Mouse (Mus musculus) right cerebral cortex, postnatal 14 days (tissue): Measurements from ENCODE around the gene Brip1.
"Not testable (repeated sequence)": the region's sequence is repeated elsewhere in the genome, so short reads cannot be mapped to it uniquely, and the experiment has no call there.

Source experiments
- DNase-seq: peaks from one replicate; pipeline ENCODE4 v3.0.0; 2022

The Brip1 gene

DNA sequence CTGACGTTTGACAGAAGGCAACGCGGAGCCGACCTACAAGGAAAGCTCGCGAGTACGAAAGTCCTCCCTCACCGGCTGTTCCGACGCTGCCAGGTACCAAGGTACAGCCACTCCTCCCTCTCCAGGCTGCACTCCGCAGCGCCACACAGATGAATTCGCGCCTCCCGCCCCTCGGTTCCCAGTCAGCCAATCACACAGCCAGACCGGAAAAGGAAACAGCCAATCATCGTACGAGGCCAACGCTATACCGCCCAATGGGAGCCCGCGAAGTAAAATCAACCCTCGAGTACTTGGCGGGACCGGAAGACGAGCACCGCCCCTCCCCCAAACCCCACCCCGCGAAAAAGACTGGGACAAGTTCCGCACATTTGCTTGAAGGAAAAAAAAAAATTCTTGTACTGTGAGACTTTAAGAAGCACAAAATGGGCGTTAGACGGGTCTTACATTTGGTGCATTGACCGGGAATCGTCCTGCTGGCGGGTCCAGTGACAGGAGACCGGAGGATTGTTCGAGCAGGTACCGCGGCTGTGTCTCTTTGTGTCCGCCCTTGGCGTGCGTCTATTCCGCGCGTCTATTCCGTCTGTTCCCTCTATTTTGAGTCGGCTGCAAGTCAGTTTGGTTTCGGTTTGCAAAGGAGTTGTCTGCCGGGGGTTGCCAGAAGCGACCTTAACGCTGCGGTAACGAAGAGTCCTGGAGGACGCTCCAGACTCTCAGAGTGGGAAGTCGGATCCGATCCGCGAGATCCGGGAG lies at the start of gene Brip1:
Brip1 (minus strand) TSS at position 157 of the 750 bp plus-strand sequence.
- peak; percentile 87 for DNase-seq

DNA sequence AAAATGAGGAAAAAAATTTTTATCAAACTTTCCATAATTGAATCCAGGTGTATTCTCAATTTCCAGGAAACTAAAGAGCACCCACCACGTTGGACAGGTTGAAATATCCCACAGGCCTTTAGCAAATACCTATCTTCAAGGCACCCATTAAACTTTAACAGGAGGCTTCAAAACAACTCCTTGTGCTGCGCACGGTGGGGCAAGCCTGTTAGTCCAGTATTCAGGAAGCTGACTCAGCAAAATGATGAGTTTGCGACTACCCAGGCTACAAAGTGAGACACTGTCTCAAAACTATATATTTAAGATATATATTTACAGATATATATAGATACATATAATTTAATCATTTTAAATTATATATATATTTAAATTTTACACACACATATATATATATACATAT lies 31.5 kb upstream of the Brip1 start:
- DNase-seq = no peak

DNA sequence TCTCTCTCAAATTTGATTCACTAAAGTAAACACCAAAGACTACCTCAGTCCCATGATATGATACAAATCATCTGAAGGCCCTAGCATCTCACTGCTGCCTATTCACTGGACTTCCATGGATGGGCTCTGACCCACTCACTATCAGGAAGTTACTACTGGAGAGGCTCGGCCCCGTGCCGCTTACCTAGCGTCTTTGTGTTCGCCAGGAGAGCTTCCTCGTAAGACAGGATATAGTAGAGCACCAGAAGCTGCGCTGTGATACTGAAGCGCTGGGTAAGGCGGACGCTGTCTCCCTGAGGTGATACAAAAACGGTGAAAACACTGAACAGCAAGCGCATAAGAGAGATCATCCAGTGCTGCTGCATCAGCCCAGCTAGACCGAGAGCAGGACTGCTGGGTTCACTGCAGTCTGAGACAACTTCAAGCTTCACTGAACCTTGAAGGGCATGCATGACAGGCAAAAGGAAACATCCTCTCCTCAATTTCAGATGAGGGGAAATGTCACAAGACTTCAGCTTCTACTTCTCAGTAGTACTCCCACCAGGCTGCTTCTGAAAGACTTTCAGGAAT lies 30.9 kb upstream of the Brip1 start:
- no peak for DNase-seq

DNA sequence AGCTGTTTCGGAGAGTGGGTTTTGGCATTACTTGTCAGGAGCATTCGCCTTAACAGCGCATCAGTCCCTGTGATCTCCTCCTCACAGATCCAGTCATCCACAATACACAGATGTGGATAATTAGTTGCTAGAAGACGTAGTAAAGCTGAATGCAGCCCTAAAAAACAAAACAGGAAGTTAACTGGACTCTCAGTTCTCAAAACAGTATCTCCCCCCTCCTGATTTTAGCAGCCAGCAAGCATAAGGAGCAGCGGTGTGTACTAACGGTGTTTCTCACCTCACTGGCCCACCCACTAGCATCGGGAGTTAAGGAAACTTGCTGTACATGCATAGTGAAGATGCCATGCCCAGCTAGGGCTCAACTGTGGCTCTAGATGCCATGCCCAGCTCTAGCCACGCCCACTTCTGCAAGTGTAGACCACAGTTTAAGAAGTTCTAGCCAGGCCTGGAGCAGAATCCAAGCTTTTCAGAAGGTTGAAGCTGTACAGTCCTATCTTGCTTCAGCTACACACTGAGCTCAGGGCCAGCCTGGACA lies 25.7 kb upstream of the Brip1 start:
- no peak for DNase-seq

DNA sequence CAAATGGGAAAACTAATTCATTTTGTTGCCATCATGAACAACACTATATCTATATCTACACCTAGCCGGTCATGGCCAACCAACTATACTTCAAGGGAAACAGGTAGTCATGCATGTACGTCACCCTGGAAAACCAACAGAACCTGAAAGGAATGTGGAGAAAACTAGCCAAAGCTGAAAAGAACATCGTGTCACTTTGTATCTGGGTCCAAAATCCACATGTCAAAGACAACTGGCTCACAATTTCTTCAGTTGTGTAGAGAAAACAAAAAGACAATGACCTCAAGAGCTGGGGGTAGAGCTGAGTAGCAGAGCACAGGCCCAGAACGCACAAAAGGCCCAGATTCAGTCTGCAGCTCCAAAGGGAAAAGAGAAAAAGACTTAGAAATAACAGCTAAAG lies 24.8 kb upstream of the Brip1 start:
- DNase-seq = no peak

- DNase-seq = no peak
Measured at GRCm38 (mm10) chr11:86211803-86212202, 10.8 kb upstream of the Brip1 start.

- DNase-seq = no peak
Measured at GRCm38 (mm10) chr11:86209123-86209522, 8.1 kb upstream of the Brip1 start.

DNA sequence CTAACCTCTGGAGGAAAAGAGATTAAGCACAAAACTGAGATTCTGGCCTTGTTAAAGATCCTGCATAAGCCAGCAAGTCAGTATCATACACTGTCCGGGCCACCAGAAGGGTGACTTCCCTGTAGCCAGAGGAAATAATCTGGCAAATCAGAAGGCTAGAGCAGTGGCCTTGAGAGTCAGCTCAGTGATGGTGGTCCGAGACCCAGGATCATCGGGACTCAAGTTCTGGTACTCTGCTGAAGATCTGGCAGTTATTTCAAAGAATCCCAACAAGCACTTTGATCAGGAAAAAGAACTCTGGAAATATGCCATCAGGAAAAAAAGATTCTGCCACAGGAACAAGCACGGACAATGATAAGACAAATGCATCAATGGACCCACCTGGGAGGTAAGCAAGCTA lies 4.9 kb upstream of the Brip1 start:
- DNase-seq = no peak

- no peak for DNase-seq
Measured at GRCm38 (mm10) chr11:86205031-86205430, 4.0 kb upstream of the Brip1 start.

GRCm38 (mm10) chr11:86201901-86202675 lies 1.1 kb upstream of the Brip1 start:
- DNase-seq = no peak

DNA sequence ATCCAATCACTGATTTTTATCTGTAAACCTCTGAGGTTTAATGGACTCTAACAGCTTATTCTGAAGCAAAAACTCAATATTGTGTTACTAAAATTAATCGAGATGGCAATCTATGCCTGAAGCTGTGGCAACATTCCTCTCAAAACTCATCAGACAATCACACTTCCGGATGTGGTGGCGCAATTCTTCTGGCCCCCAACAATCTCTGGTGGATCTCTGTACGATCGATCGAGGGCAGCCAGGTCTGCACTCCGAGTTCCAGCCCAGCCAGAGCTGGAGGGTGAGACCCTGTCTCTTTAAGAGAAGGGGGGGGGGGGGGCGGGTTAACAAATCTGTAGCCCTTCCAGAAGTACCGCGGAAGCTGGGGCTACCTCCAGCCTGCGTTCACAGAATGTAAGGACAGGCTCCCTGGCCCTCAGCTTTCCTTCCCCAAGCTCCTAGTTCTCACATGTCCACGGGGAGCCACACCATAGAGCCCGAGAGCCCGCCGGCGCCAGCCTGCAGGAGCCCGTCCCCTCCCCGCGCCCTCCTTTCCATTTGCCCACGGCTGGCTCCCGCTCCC lies 452 bp downstream of the Brip1 start:
- no peak for DNase-seq

DNA sequence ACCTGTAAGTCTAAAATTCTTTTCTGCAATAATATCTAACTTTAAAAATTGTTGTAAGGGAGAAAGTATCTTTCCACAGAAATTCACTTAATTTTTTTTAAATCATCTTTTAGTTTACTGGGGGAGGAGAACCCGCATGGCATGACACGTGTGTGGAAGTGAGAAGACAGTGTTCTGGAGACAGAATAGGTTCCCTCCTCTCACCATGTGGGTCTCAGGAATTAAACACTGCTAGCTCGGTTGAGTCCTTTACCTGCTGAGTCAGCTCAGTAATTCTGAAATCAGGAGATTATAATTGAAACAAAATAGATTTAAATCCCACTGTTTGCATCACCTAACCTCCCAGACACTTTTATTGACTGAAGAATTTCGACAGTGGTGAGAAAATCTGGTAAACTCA lies 1.3 kb downstream of the Brip1 start:
- no peak for DNase-seq

DNA sequence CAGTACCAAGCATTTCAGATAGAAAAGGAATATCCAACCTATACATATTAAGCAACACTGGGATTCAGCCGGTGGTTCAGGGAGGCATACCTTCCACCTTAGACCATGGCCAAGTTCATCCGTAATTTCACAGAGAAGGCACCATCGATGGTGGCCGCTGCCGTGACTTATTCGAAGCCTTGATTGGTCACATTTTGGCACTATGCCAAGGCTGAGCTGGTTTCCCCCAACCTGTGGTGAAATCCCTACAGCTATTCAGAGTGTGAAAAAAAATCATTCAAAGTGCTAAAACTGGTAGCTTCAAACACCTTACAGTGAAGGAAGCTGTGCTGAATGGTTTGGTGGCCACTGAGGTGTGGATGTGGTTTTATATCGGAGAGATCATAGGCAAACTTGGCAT lies 15.8 kb downstream of the Brip1 start:
- not testable (repeated sequence) for DNase-seq

DNA sequence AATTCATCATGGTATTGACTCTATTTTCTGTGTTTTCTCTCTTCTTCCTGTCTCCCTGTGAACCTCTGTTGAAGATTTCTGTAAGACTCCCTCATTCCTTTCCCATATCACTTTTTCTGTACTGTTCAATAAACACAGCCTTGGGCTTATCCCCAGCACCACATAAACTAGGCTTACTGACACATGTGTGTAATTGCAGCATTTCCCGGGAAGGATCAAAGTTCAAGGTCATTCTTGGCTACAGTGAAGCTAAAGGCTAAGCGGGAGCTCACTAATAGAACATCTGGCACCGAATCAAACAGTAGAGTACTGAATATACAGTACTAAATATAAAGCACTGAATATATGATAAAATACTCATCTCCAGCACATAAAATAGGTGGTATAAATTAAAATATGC lies 25.2 kb downstream of the Brip1 start:
- DNase-seq = no peak

DNA sequence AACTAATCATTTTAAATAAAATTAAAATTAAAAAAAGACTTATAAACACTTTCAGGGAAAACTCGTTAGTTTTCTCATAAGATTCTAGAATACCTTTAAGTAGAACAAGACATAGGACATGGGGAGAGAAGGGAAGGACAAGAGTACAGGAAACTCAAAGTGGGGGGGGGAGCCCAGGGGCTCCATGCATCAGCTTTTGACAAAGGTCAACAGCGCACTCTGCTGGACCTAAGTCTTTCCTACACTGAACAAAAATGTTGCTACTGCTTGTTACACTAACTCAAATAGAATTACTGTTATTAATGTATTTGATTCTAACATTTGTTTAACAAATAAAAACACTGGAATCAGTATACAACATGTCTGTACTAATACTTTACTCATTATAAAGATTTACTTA lies 26.8 kb downstream of the Brip1 start:
- DNase-seq = peak; percentile 46

GRCm38 (mm10) chr11:86170743-86171142 lies 30.2 kb downstream of the Brip1 start:
- no peak for DNase-seq

- no peak for DNase-seq
Measured at GRCm38 (mm10) chr11:86160251-86160650, 40.7 kb downstream of the Brip1 start.

- no peak for DNase-seq
Measured at GRCm38 (mm10) chr11:86158950-86159349, 42.0 kb downstream of the Brip1 start.

- no peak for DNase-seq
Measured at GRCm38 (mm10) chr11:86155638-86156037, 45.4 kb downstream of the Brip1 start.

DNA sequence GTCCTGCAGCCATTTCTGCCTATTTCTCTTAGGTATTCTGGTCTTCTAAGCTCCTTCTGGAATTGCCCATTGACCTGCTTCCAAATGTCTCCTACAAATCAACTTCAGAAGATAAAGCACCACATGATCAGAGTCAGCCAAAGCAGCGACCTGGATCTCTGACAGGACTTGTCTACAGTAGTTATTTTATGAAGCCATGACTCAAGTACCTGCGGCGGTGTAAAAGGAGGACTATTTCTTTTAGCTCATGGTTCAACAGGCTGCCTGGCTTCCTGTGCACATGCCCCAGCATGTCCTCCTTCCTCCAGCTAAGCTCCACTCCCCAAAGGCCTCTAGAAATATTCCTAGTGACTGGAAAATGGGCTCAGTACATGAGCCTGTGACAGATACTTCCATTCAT lies 69.7 kb downstream of the Brip1 start:
- no peak for DNase-seq

- no peak for DNase-seq
Measured at GRCm38 (mm10) chr11:86117078-86117869, 83.7 kb downstream of the Brip1 start.

GRCm38 (mm10) chr11:86115955-86116354 lies 85.0 kb downstream of the Brip1 start:
- DNase-seq = no peak

- no peak for DNase-seq
Measured at GRCm38 (mm10) chr11:86107276-86107675, 93.7 kb downstream of the Brip1 start.
